In the genomic region with DNA sequence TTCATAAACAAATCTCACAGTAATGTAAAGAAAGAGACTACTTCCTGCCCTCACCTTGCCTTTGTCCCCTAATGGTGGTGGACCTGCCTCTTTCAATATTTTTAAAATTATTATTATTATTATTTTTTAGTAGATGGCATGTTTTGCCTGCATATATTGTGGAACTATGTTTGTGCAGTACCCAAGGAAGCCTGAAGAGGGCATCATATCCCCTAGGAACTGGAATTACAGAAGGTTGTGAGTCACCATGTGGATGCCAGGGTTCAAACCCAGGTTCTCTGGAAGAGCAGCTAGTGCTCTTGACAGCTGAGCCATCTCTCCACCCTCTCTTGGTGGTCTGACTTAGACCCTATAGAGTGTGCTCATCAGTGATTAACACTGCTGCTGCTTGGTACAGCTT, we compare ENCODE assay signal across 12 mouse cellular contexts.
DNase-seq lines count a peak whose midpoint lies in the region; ATAC-seq and TF ChIP-seq lines count a peak whose summit lies in the region.
"Had no signal": no experiment of that assay in that cellular context is flagged by ENCODE, and none has a peak within 500 bp of the region (broad histone marks: within the 10 kb centered on the region; RNA-seq: fewer than 3 reads in every experiment).

No protein-coding gene starts in this region.

- H3K4me1 ChIP-seq in E14TG2a.4 (replicated peaks; ENCODE audit: low read depth, low read length), result peaks cover 20% of the 10 kb centered on the region
- no peaks in the 10 kb centered on the region for H3K4me1 ChIP-seq in forebrain, embryonic 10.5 days
- H3K4me1 ChIP-seq: liver, embryonic 13.5 days had no signal

- 0 out of 2 replicates have a peak, but pooled peaks have one; percentile 42 for ATAC-seq in common myeloid progenitor, adult 5-6 weeks (replicated peaks; ENCODE audit: low read depth, poor library complexity, severe bottlenecking)
- ATAC-seq: forebrain, embryonic 16.5 days had no signal

- DNase-seq in layer of hippocampus, adult 2 months (ENCODE audit: low spot score in 2 of 2), result no peak
- no peak for DNase-seq in layer of hippocampus, adult 9-11 months
- peak; percentile 17 for DNase-seq in 416B (ENCODE audit: low read depth)
- no peak for DNase-seq in retina, embryonic 14.5 days (ENCODE audit: low spot score)
- DNase-seq in forebrain, embryonic 10.5 days (ENCODE audit: extremely low spot score, low spot score), result no peak
- DNase-seq: adrenal gland, adult 8-10 months; cerebellum, postnatal 14 days; gastrocnemius, postnatal 25 days; liver, embryonic 13.5 days had no signal

- no peaks in the 10 kb centered on the region for H3K27me3 ChIP-seq in E14TG2a.4 (ENCODE audit: insufficient read depth, low read length)
- no peaks in the 10 kb centered on the region for H3K27me3 ChIP-seq in forebrain, embryonic 10.5 days (ENCODE audit: poor library complexity, severe bottlenecking)
- H3K27me3 ChIP-seq: liver, embryonic 13.5 days had no signal

- peak; percentile 60 for TF ChIP-seq CTCF in layer of hippocampus, adult 2 months (conservative IDR thresholded peaks at IDR 0.05)
- peak; percentile 55 for TF ChIP-seq CTCF in E14TG2a.4 (conservative IDR thresholded peaks at IDR 0.05; ENCODE audit: low read length)

- H3K36me3 ChIP-seq in E14TG2a.4 (ENCODE audit: insufficient read depth, low read length), result no peaks in the 10 kb centered on the region
- no peaks in the 10 kb centered on the region for H3K36me3 ChIP-seq in forebrain, embryonic 10.5 days (replicated peaks)
- H3K36me3 ChIP-seq: liver, embryonic 13.5 days had no signal

- H3K9me3 ChIP-seq in E14TG2a.4 (ENCODE audit: low read length), result no peaks in the 10 kb centered on the region
- no peaks in the 10 kb centered on the region for H3K9me3 ChIP-seq in forebrain, embryonic 10.5 days
- H3K9me3 ChIP-seq: liver, embryonic 13.5 days had no signal

- no peak overlapping the region for H3K4me3 ChIP-seq in layer of hippocampus, adult 2 months
- H3K4me3 ChIP-seq in E14TG2a.4 (replicated peaks; ENCODE audit: low read length), result no peak overlapping the region
- no peak overlapping the region for H3K4me3 ChIP-seq in forebrain, embryonic 10.5 days
- H3K4me3 ChIP-seq: liver, embryonic 13.5 days had no signal

- no peak overlapping the region for H3K27ac ChIP-seq in layer of hippocampus, adult 2 months
- H3K27ac ChIP-seq in forebrain, embryonic 10.5 days, result no peak overlapping the region
- H3K27ac ChIP-seq: liver, embryonic 13.5 days had no signal
